Mouse (Mus musculus) cerebellum, adult 9-11 months (tissue): Measurements from ENCODE around the gene Lmx1a.

ENCODE experiments used
- DNase-seq: peaks from one replicate; pipeline ENCODE4 v3.0.0; 2022

Gene Lmx1a

GRCm38 (mm10) chr1:167689232-167689261, at the start of gene Lmx1a:
Gene Lmx1a (plus strand): TSS chr1:167689237.
- DNase-seq, result no peak

GRCm38 (mm10) chr1:167644866-167645537, 44.0 kb upstream of the Lmx1a start:
- peak; percentile 50 for DNase-seq

- DNase-seq, result no peak
Measured at GRCm38 (mm10) chr1:167648670-167649069, 40.4 kb upstream of the Lmx1a start.

GRCm38 (mm10) chr1:167649122-167649633, 39.9 kb upstream of the Lmx1a start:
- DNase-seq, result no peak

- no peak for DNase-seq
Measured at GRCm38 (mm10) chr1:167652336-167652735, 36.7 kb upstream of the Lmx1a start.

GRCm38 (mm10) chr1:167659065-167659464, 30.0 kb upstream of the Lmx1a start:
- DNase-seq, result no peak

- DNase-seq, result peak; percentile 19
Measured at GRCm38 (mm10) chr1:167660521-167661101, 28.4 kb upstream of the Lmx1a start.

- no peak for DNase-seq
Measured at GRCm38 (mm10) chr1:167661123-167661522, 27.9 kb upstream of the Lmx1a start.

GRCm38 (mm10) chr1:167663136-167663535, 25.9 kb upstream of the Lmx1a start:
- no peak for DNase-seq

GRCm38 (mm10) chr1:167669796-167670195, 19.2 kb upstream of the Lmx1a start:
- peak; percentile 23 for DNase-seq

- no peak for DNase-seq
Measured at GRCm38 (mm10) chr1:167672433-167672987, 16.5 kb upstream of the Lmx1a start.

GRCm38 (mm10) chr1:167679061-167679460, 10.0 kb upstream of the Lmx1a start:
- no peak for DNase-seq

GRCm38 (mm10) chr1:167688001-167688346, 1.1 kb upstream of the Lmx1a start:
- no peak for DNase-seq

GRCm38 (mm10) chr1:167688347-167689231, 448 bp upstream of the Lmx1a start:
- DNase-seq, result no peak

- no peak for DNase-seq
Measured at GRCm38 (mm10) chr1:167689262-167690137, 463 bp downstream of the Lmx1a start.

GRCm38 (mm10) chr1:167690138-167690710, 1.2 kb downstream of the Lmx1a start:
- no peak for DNase-seq

- no peak for DNase-seq
Measured at GRCm38 (mm10) chr1:167690716-167691550, 1.9 kb downstream of the Lmx1a start.

- no peak for DNase-seq
Measured at GRCm38 (mm10) chr1:167691911-167692682, 3.1 kb downstream of the Lmx1a start.

- DNase-seq, result no peak
Measured at GRCm38 (mm10) chr1:167692683-167693045, 3.6 kb downstream of the Lmx1a start.

- no peak for DNase-seq
Measured at GRCm38 (mm10) chr1:167693499-167694240, 4.6 kb downstream of the Lmx1a start.
